Mouse (Mus musculus) liver, adult 2 months (tissue): Measurements from ENCODE around the gene Fbn1. TPM values are rescaled to one million over a fixed set of nuclear protein-coding genes. Genes with fewer than 3 reads are reported as not detected.

Experiments used
- DNase-seq: peaks from one replicate; pipeline ENCODE4 v3.0.0-alpha.2; 2011; ENCODE audit warnings: low read depth, low spot score; ENCODE audit errors: extremely low read depth
- H3K27ac ChIP-seq: fragments of 200-500 bp; replicated peaks from 2 replicates; pipeline ENCODE4 v1.5.1; 2012; ENCODE audit warnings: low read depth, mild to moderate bottlenecking, control low read depth, inconsistent platforms, low read length; ENCODE audit not compliant: insufficient read depth
- H3K27me3 ChIP-seq: fragments of 200-500 bp; 2 replicates; pipeline ENCODE4 v1.6.1; 2012; ENCODE audit warnings: mild to moderate bottlenecking, moderate library complexity, low read length, inconsistent platforms; ENCODE audit not compliant: control insufficient read depth, insufficient read depth
- H3K36me3 ChIP-seq: fragments of 200-500 bp; 2 replicates; pipeline ENCODE4 v1.6.1; 2012; ENCODE audit warnings: low read length, inconsistent platforms; ENCODE audit not compliant: control insufficient read depth, insufficient read depth
- H3K4me1 ChIP-seq: fragments of 200-500 bp; 2 replicates; pipeline ENCODE4 v1.6.1; 2011; ENCODE audit warnings: low read length; ENCODE audit not compliant: control insufficient read depth, insufficient read depth
- H3K4me3 ChIP-seq: fragments of 200-500 bp; 2 replicates; pipeline ENCODE4 v1.5.1; 2011; ENCODE audit warnings: low read depth, mild to moderate bottlenecking, control low read depth, low read length, moderate library complexity; ENCODE audit not compliant: insufficient read depth
- H3K79me2 ChIP-seq: fragments of 200-500 bp; 2 replicates; pipeline ENCODE4 v1.6.1; 2012; ENCODE audit warnings: inconsistent platforms, mild to moderate bottlenecking, low read length, moderate library complexity; ENCODE audit not compliant: control insufficient read depth, insufficient read depth
- H3K9ac ChIP-seq: fragments of 200-500 bp; 2 replicates; pipeline ENCODE4 v1.6.1; 2012; ENCODE audit warnings: low read depth, mild to moderate bottlenecking, control low read depth, inconsistent platforms, low read length
- CTCF ChIP-seq: fragments of 200-500 bp; IDR thresholded peaks from 2 replicates; pipeline ENCODE4 v1.5.1; 2011; ENCODE audit warnings: low read depth, low read length, control low read depth
- POLR2A ChIP-seq: fragments of 200-500 bp; IDR thresholded peaks from 2 replicates; pipeline ENCODE4 v1.6.1; 2011; ENCODE audit warnings: low read length, control low read depth; ENCODE audit not compliant: insufficient read depth; ENCODE audit errors: extremely low read depth
- WGBS: fragments of 180-500 bp; shearing (Covaris S2); methylation state at CpG from one replicate; pipeline ENCODE4 v1.1.7; 2018; 5-methylcytosine and 5-hydroxymethylcytosine counted together
- polyA plus RNA-seq: library from polyadenylated mRNA; depleted of rRNA; stranded (reverse); fragments of >200 nt; gene quantifications from 2 replicates; pipeline ENCODE4 v1.2.3, GENCODE M21; 2012
- total RNA-seq: library from RNA; depleted of rRNA; stranded (reverse); fragments of >200 nt; gene quantifications from 2 replicates; pipeline ENCODE4 v1.2.3, GENCODE M21; 2014

Gene Fbn1
- total and polyA plus RNA-seq, 2 experiments: 0.84 to 2.6 TPM

DNA sequence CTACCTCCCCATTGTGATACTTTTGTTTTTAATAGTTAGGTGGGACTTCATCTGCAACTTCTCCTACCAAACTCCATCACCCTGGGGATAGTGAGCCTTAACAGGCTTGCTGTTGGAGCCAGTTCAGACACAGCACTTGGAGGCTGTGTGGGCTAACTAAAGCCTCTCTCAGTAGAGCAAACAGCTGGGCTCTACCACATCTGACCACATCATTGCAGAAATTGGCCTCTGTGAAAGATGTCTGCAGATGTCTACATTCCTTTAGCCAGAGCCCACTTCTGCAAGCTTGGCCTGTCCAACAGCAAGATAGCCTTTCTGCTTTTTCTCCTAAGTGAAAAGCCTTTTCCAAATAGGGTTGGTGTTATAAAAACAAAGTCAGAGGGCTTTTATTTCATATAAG is 23.6 kb downstream of the Fbn1 start:
- H3K9ac ChIP-seq: no peak overlapping the region
- no peak for DNase-seq
- TF ChIP-seq CTCF: no peak
- no peak for TF ChIP-seq POLR2A
- H3K27me3 ChIP-seq: no peaks in the 10 kb centered on the region
- H3K4me1 ChIP-seq: no peaks in the 10 kb centered on the region
- no peak overlapping the region for H3K4me3 ChIP-seq
- H3K36me3 ChIP-seq: no peaks in the 10 kb centered on the region
- no peak overlapping the region for H3K27ac ChIP-seq
- no peaks in the 10 kb centered on the region; the same call in 1 of the 2 replicates for H3K79me2 ChIP-seq

DNA sequence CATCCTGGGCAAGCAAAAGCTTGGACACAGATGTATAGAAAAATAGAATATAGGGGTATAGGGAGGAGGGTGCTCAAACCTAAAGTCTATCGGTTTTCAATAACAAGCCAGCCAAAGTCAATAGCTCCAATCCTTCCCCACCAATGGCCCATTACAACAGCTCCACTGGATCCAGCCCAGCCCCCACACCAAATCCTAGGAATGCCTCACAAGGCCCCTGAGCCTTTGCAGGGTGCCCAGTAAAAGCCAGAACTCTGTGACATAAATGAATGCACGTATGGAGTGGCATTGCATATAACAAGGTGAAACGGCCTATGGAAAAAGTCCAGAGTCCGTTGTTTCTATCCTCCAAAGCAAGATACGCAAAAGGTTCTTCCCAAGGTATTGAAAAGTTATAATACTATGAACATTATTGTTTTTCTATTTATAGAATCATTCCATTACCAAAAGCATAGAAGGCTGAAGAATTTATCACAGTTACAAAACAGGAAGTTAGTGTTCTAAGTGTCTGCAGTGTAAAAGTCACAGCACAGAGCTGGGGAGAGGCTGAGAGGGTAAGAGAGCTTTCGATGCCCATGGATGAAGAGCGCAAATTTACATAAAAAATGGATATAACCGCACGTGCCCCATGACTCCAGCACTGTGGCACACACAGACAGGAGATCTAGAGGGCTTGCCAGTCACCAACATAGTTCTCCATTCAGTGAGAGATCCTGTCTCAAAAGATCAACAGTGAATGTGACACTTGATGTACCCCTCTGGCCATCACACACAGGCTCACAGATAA is 26.1 kb downstream of the Fbn1 start:
- no peak for DNase-seq
- H3K4me3 ChIP-seq: no peak overlapping the region
- H3K27me3 ChIP-seq: no peaks in the 10 kb centered on the region
- H3K79me2 ChIP-seq: no peaks in the 10 kb centered on the region; the same call in 1 of the 2 replicates
- no peak overlapping the region for H3K27ac ChIP-seq
- H3K4me1 ChIP-seq: no peaks in the 10 kb centered on the region
- H3K36me3 ChIP-seq: no peaks in the 10 kb centered on the region
- 82% methylated on average over 9 of the region's 9 CpGs for WGBS
- H3K9ac ChIP-seq: no peak overlapping the region
- TF ChIP-seq CTCF (no peak), POLR2A (no peak)

DNA sequence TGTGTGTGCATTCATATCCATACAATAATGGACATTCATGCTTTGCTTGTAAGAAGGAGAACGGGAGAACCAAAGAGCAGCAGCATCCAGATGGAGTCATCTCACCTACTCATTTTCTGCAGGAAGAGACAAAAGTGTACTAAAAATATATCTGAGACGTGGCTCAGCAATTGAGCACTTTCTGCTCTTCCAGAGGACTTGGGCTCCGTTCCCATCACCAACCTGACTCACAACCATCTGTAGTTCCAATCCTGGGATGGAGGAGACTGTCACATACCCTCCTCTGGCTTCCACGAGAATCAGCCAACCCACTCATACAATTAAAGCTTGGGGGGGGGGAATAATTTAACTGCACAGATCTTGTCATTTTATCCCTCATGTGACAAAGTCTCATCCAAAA is 26.7 kb downstream of the Fbn1 start:
- no peak for TF ChIP-seq POLR2A
- no peak for TF ChIP-seq CTCF
- H3K36me3 ChIP-seq: no peaks in the 10 kb centered on the region
- H3K27ac ChIP-seq: no peak overlapping the region
- H3K9ac ChIP-seq: no peak overlapping the region
- H3K79me2 ChIP-seq: no peaks in the 10 kb centered on the region; the same call in 1 of the 2 replicates
- no peak for DNase-seq
- no peaks in the 10 kb centered on the region for H3K27me3 ChIP-seq
- WGBS: 84% methylated on average over 4 of the region's 4 CpGs
- H3K4me1 ChIP-seq: peaks cover 3% of the 10 kb centered on the region; the same call in 1 of the 2 replicates
- no peak overlapping the region for H3K4me3 ChIP-seq

GRCm38 (mm10) chr2:125480057-125480456 is 27.7 kb downstream of the Fbn1 start:
- Histone ChIP-seq H3K27ac (no peak overlapping the region), H3K27me3 (no peaks in the 10 kb centered on the region), H3K4me3 (no peak overlapping the region), H3K36me3 (no peaks in the 10 kb centered on the region), H3K9ac (no peak overlapping the region), H3K79me2 (no peaks in the 10 kb centered on the region; the same call in 1 of the 2 replicates), H3K4me1 (peaks cover 3% of the 10 kb centered on the region; the same call in 1 of the 2 replicates)
- DNase-seq: no peak
- no peak for TF ChIP-seq POLR2A
- no peak for TF ChIP-seq CTCF
- WGBS: 66% methylated on average over 5 of the region's 5 CpGs

DNA sequence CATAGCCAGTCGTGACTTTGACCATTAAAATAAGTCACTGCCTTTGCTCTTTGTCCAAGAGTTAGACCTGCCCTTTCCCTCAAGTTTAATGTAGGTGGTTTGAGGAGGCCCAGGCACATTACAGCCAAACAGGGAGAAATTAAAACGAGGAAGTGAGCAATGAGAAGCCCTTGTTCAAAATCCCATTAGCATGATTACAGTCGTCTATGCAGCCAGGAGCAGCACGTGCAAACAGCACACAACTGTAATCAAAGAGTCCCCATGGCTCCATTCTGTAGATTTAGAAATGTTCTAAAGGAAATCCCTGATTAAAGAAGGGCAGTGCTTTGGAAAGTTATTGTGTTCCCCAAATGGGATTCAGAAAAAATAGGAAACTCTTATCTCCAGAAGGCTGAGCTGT is 29.1 kb downstream of the Fbn1 start:
- 57% methylated on average over 4 of the region's 4 CpGs for WGBS
- H3K9ac ChIP-seq: no peak overlapping the region

DNA sequence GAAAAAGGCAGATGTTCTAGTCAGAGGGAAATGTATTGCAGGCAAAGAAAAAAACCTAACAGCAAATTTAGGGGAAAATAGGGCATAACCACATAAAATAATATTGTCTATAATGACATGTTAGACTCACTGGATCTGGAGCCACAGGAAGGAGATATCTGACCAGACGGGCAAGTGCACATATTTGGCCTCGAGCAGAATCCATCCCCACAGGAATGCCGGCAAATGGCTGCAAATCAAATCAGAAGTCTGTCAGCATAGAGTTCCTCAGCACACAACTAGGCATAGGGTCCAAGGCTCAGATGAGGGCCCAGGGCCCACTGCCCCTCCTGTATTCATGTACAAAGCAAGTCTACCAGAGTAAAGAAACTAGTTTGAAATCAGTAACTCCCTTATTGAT is 30.4 kb downstream of the Fbn1 start:
- H3K4me3 ChIP-seq: no peak overlapping the region
- H3K79me2 ChIP-seq: no peaks in the 10 kb centered on the region; the same call in 1 of the 2 replicates
- TF ChIP-seq POLR2A (no peak), CTCF (no peak)
- H3K36me3 ChIP-seq: no peaks in the 10 kb centered on the region
- no peak overlapping the region for H3K9ac ChIP-seq
- WGBS: 87% methylated on average over 3 of the region's 3 CpGs
- H3K27me3 ChIP-seq: no peaks in the 10 kb centered on the region
- H3K27ac ChIP-seq: no peak overlapping the region
- H3K4me1 ChIP-seq: peaks cover 3% of the 10 kb centered on the region; the same call in 1 of the 2 replicates
- no peak for DNase-seq

More for the DNA sequence above, 29.1 kb downstream of the Fbn1 start:
- Histone ChIP-seq H3K4me3 (no peak overlapping the region), H3K4me1 (peaks cover 3% of the 10 kb centered on the region; the same call in 1 of the 2 replicates), H3K27me3 (no peaks in the 10 kb centered on the region), H3K27ac (peak overlapping the region; percentile 36; the same call in 1 of the 2 replicates), H3K79me2 (no peaks in the 10 kb centered on the region; the same call in 1 of the 2 replicates), H3K36me3 (no peaks in the 10 kb centered on the region)
- no peak for TF ChIP-seq POLR2A
- TF ChIP-seq CTCF: no peak
- DNase-seq: no peak
